Mouse (Mus musculus) embryo, embryonic 11 days (tissue): Measurements from ENCODE around the gene Dck.
"Not testable (repeated sequence)": the region's sequence is repeated elsewhere in the genome, so short reads cannot be mapped to it uniquely, and the experiment has no call there.

ENCODE experiments used
- DNase-seq: peaks from one replicate; pipeline ENCODE4 v3.0.0-alpha.2; 2015

The Dck gene

GRCm38 (mm10) chr5:88764987-88765481 is at the start of gene Dck:
Gene Dck (plus strand): TSS chr5:88764996.
- peak; percentile 100 for DNase-seq

- no peak for DNase-seq
Measured at GRCm38 (mm10) chr5:88716983-88717382, 47.8 kb upstream of the Dck start.

- DNase-seq, result peak; percentile 97
Measured at GRCm38 (mm10) chr5:88720116-88721002, 44.4 kb upstream of the Dck start, which contains the start of gene Mob1b. Gene Mob1b (plus strand): TSS chr5:88720855.

GRCm38 (mm10) chr5:88721003-88721475 is 43.8 kb upstream of the Dck start:
- no peak for DNase-seq

GRCm38 (mm10) chr5:88721565-88722212 is 43.1 kb upstream of the Dck start:
- DNase-seq, result peak; percentile 39

GRCm38 (mm10) chr5:88722213-88722600 is 42.6 kb upstream of the Dck start:
- no peak for DNase-seq

- no peak for DNase-seq
Measured at GRCm38 (mm10) chr5:88724030-88724429, 40.8 kb upstream of the Dck start.

- DNase-seq, result no peak
Measured at GRCm38 (mm10) chr5:88727593-88728144, 37.1 kb upstream of the Dck start.

GRCm38 (mm10) chr5:88734786-88735185 is 30.0 kb upstream of the Dck start:
- DNase-seq, result no peak

- DNase-seq, result not testable (repeated sequence)
Measured at GRCm38 (mm10) chr5:88741065-88741464, 23.7 kb upstream of the Dck start.

GRCm38 (mm10) chr5:88747774-88748173 is 17.0 kb upstream of the Dck start:
- no peak for DNase-seq

- no peak for DNase-seq
Measured at GRCm38 (mm10) chr5:88753199-88753598, 11.6 kb upstream of the Dck start.

GRCm38 (mm10) chr5:88762611-88763010 is 2.2 kb upstream of the Dck start:
- no peak for DNase-seq

- no peak for DNase-seq
Measured at GRCm38 (mm10) chr5:88764430-88764986, 288 bp upstream of the Dck start.

- DNase-seq, result no peak
Measured at GRCm38 (mm10) chr5:88765587-88765986, 791 bp downstream of the Dck start.

- DNase-seq, result no peak
Measured at GRCm38 (mm10) chr5:88766121-88766520, 1.3 kb downstream of the Dck start.

- no peak for DNase-seq
Measured at GRCm38 (mm10) chr5:88766863-88767262, 2.1 kb downstream of the Dck start.

- DNase-seq, result no peak
Measured at GRCm38 (mm10) chr5:88768201-88768600, 3.4 kb downstream of the Dck start.

GRCm38 (mm10) chr5:88782072-88782765 is 17.4 kb downstream of the Dck start:
- DNase-seq, result no peak

GRCm38 (mm10) chr5:88785059-88785458 is 20.3 kb downstream of the Dck start:
- no peak for DNase-seq

GRCm38 (mm10) chr5:88790675-88791074 is 25.9 kb downstream of the Dck start:
- no peak for DNase-seq
